Mouse (Mus musculus): ENCODE results near the gene Acbd6.
A peak's percentile ranks its signal among the peaks of the same experiment; 100 is the strongest.

Gene Acbd6

GRCm38 (mm10) chr1:155604706-155605105, 46.8 kb downstream of the Acbd6 start:
- Histone ChIP-seq H3K36me3 (ENCODE audit: insufficient read depth, low read length) (no peaks in the 10 kb centered on the region), H3K9me3 (ENCODE audit: low read length) (no peaks in the 10 kb centered on the region)
- TF ChIP-seq NANOG (IDR thresholded peaks at IDR 0.05; ENCODE audit: borderline replicate concordance, low read length), result no peak
- no peak for TF ChIP-seq CTCF (conservative IDR thresholded peaks at IDR 0.05; ENCODE audit: low read length)
- no peak for TF ChIP-seq POU5F1 (IDR thresholded peaks at IDR 0.05; ENCODE audit: borderline replicate concordance, low read length)

GRCm38 (mm10) chr1:155605391-155606155, 47.7 kb downstream of the Acbd6 start:
- TF ChIP-seq NANOG (IDR thresholded peaks at IDR 0.05; ENCODE audit: borderline replicate concordance, low read length) (peak; percentile 26; the same call in 1 of the 2 replicates), POU5F1 (IDR thresholded peaks at IDR 0.05; ENCODE audit: borderline replicate concordance, low read length) (no peak), CTCF (conservative IDR thresholded peaks at IDR 0.05; ENCODE audit: low read length) (no peak)
- Histone ChIP-seq H3K36me3 (ENCODE audit: insufficient read depth, low read length) (no peaks in the 10 kb centered on the region), H3K9me3 (ENCODE audit: low read length) (no peaks in the 10 kb centered on the region), H3K27me3 (ENCODE audit: insufficient read depth, low read length) (no peaks in the 10 kb centered on the region), H3K4me3 (replicated peaks; ENCODE audit: low read length) (no peak overlapping the region), H3K4me1 (replicated peaks; ENCODE audit: low read depth, low read length) (peaks cover 8% of the 10 kb centered on the region; the same call in 1 of the 2 replicates)

More at GRCm38 (mm10) chr1:155604706-155605105, 46.8 kb downstream of the Acbd6 start:
- Histone ChIP-seq H3K4me3 (replicated peaks; ENCODE audit: low read length) (no peak overlapping the region), H3K4me1 (replicated peaks; ENCODE audit: low read depth, low read length) (peaks cover 8% of the 10 kb centered on the region; the same call in 1 of the 2 replicates), H3K27me3 (ENCODE audit: insufficient read depth, low read length) (no peaks in the 10 kb centered on the region)

- TF ChIP-seq POU5F1 (IDR thresholded peaks at IDR 0.05; ENCODE audit: borderline replicate concordance, low read length) (no peak), CTCF (conservative IDR thresholded peaks at IDR 0.05; ENCODE audit: low read length) (no peak), NANOG (IDR thresholded peaks at IDR 0.05; ENCODE audit: borderline replicate concordance, low read length) (no peak)
- Histone ChIP-seq H3K36me3 (ENCODE audit: insufficient read depth, low read length) (no peaks in the 10 kb centered on the region), H3K4me3 (replicated peaks; ENCODE audit: low read length) (no peak overlapping the region), H3K27me3 (ENCODE audit: insufficient read depth, low read length) (no peaks in the 10 kb centered on the region), H3K9me3 (ENCODE audit: low read length) (no peaks in the 10 kb centered on the region), H3K4me1 (replicated peaks; ENCODE audit: low read depth, low read length) (peaks cover 8% of the 10 kb centered on the region; the same call in 1 of the 2 replicates)
Measured at GRCm38 (mm10) chr1:155606156-155606531, 48.2 kb downstream of the Acbd6 start.

GRCm38 (mm10) chr1:155608524-155608923, 50.6 kb downstream of the Acbd6 start:
- no peak for TF ChIP-seq POU5F1 (IDR thresholded peaks at IDR 0.05; ENCODE audit: borderline replicate concordance, low read length)
- TF ChIP-seq NANOG (IDR thresholded peaks at IDR 0.05; ENCODE audit: borderline replicate concordance, low read length), result no peak
- TF ChIP-seq CTCF (conservative IDR thresholded peaks at IDR 0.05; ENCODE audit: low read length), result no peak
- no peaks in the 10 kb centered on the region for H3K27me3 ChIP-seq (ENCODE audit: insufficient read depth, low read length)
- no peaks in the 10 kb centered on the region for H3K36me3 ChIP-seq (ENCODE audit: insufficient read depth, low read length)
- no peaks in the 10 kb centered on the region for H3K9me3 ChIP-seq (ENCODE audit: low read length)
- peaks cover 8% of the 10 kb centered on the region; the same call in 1 of the 2 replicates for H3K4me1 ChIP-seq (replicated peaks; ENCODE audit: low read depth, low read length)
- no peak overlapping the region for H3K4me3 ChIP-seq (replicated peaks; ENCODE audit: low read length)

- Histone ChIP-seq H3K27me3 (ENCODE audit: insufficient read depth, low read length) (no peaks in the 10 kb centered on the region), H3K4me3 (replicated peaks; ENCODE audit: low read length) (no peak overlapping the region), H3K4me1 (replicated peaks; ENCODE audit: low read depth, low read length) (no peaks in the 10 kb centered on the region), H3K9me3 (ENCODE audit: low read length) (no peaks in the 10 kb centered on the region), H3K36me3 (ENCODE audit: insufficient read depth, low read length) (no peaks in the 10 kb centered on the region)
- TF ChIP-seq CTCF (conservative IDR thresholded peaks at IDR 0.05; ENCODE audit: low read length) (peak; percentile 27), NANOG (IDR thresholded peaks at IDR 0.05; ENCODE audit: borderline replicate concordance, low read length) (no peak)
Measured at GRCm38 (mm10) chr1:155614426-155614825, 56.5 kb downstream of the Acbd6 start.

- Histone ChIP-seq H3K36me3 (ENCODE audit: insufficient read depth, low read length) (peaks cover 4% of the 10 kb centered on the region; the same call in 1 of the 2 replicates), H3K9me3 (ENCODE audit: low read length) (no peaks in the 10 kb centered on the region), H3K4me1 (replicated peaks; ENCODE audit: low read depth, low read length) (no peaks in the 10 kb centered on the region), H3K4me3 (replicated peaks; ENCODE audit: low read length) (no peak overlapping the region), H3K27me3 (ENCODE audit: insufficient read depth, low read length) (no peaks in the 10 kb centered on the region)
- TF ChIP-seq POU5F1 (IDR thresholded peaks at IDR 0.05; ENCODE audit: borderline replicate concordance, low read length), result no peak
- no peak for TF ChIP-seq NANOG (IDR thresholded peaks at IDR 0.05; ENCODE audit: borderline replicate concordance, low read length)
- no peak for TF ChIP-seq CTCF (conservative IDR thresholded peaks at IDR 0.05; ENCODE audit: low read length)
Measured at GRCm38 (mm10) chr1:155621075-155621474, 63.2 kb downstream of the Acbd6 start.

- Histone ChIP-seq H3K9me3 (ENCODE audit: low read length) (no peaks in the 10 kb centered on the region), H3K4me1 (replicated peaks; ENCODE audit: low read depth, low read length) (no peaks in the 10 kb centered on the region), H3K4me3 (replicated peaks; ENCODE audit: low read length) (no peak overlapping the region), H3K36me3 (ENCODE audit: insufficient read depth, low read length) (peaks cover 4% of the 10 kb centered on the region; the same call in 1 of the 2 replicates), H3K27me3 (ENCODE audit: insufficient read depth, low read length) (no peaks in the 10 kb centered on the region)
- no peak for TF ChIP-seq NANOG (IDR thresholded peaks at IDR 0.05; ENCODE audit: borderline replicate concordance, low read length)
- no peak for TF ChIP-seq POU5F1 (IDR thresholded peaks at IDR 0.05; ENCODE audit: borderline replicate concordance, low read length)
- no peak for TF ChIP-seq CTCF (conservative IDR thresholded peaks at IDR 0.05; ENCODE audit: low read length)
Measured at GRCm38 (mm10) chr1:155623192-155623591, 65.3 kb downstream of the Acbd6 start.

GRCm38 (mm10) chr1:155627746-155628145, 69.8 kb downstream of the Acbd6 start:
- H3K36me3 ChIP-seq (ENCODE audit: insufficient read depth, low read length), result peaks cover 4% of the 10 kb centered on the region; the same call in 1 of the 2 replicates
- H3K27me3 ChIP-seq (ENCODE audit: insufficient read depth, low read length), result no peaks in the 10 kb centered on the region
- TF ChIP-seq NANOG (IDR thresholded peaks at IDR 0.05; ENCODE audit: borderline replicate concordance, low read length) (no peak), CTCF (conservative IDR thresholded peaks at IDR 0.05; ENCODE audit: low read length) (no peak), POU5F1 (IDR thresholded peaks at IDR 0.05; ENCODE audit: borderline replicate concordance, low read length) (no peak)
- no peaks in the 10 kb centered on the region for H3K9me3 ChIP-seq (ENCODE audit: low read length)
- H3K4me1 ChIP-seq (replicated peaks; ENCODE audit: low read depth, low read length), result no peaks in the 10 kb centered on the region
- H3K4me3 ChIP-seq (replicated peaks; ENCODE audit: low read length), result no peak overlapping the region
